Mouse (Mus musculus) kidney, embryonic 16.5 days (tissue): ENCODE data around the gene Rrp1b. TPM values are rescaled to one million over a fixed set of nuclear protein-coding genes. Genes with fewer than 3 reads are reported as not detected.

Experiments
- ATAC-seq: fragments of 200-750 bp; cut with Nextera tagmentation; 2 replicates; pipeline ENCODE4 v1.8.0; 2017; ENCODE audit warnings: moderate TSS enrichment; ENCODE audit not compliant: low FRiP score, low TSS enrichment
- H3K27ac ChIP-seq: fragments of 300-500 bp; sonication (generic); 2 replicates; pipeline ENCODE4 v1.5.1; 2014; ENCODE audit warnings: low read length
- H3K27me3 ChIP-seq: fragments of 300-500 bp; sonication (generic); 2 replicates; pipeline ENCODE4 v1.6.1; 2014; ENCODE audit warnings: low read length, control low read depth, mixed read lengths; ENCODE audit not compliant: insufficient read depth
- H3K36me3 ChIP-seq: fragments of 300-500 bp; sonication (generic); 2 replicates; pipeline ENCODE4 v1.6.1; 2014; ENCODE audit warnings: low read length, control low read depth, mixed read lengths; ENCODE audit not compliant: insufficient read depth
- H3K4me1 ChIP-seq: fragments of 300-500 bp; sonication (generic); 2 replicates; pipeline ENCODE4 v1.6.1; 2014; ENCODE audit warnings: low read length, control low read depth, mixed read lengths; ENCODE audit not compliant: insufficient read depth
- H3K4me2 ChIP-seq: fragments of 300-500 bp; sonication (generic); replicated peaks from 2 replicates; pipeline ENCODE4 v1.6.1; 2014; ENCODE audit warnings: low read depth, low read length
- H3K4me3 ChIP-seq: fragments of 300-500 bp; sonication (generic); 2 replicates; pipeline ENCODE4 v1.5.1; 2014; ENCODE audit warnings: mild to moderate bottlenecking, low read length
- H3K9ac ChIP-seq: fragments of 300-500 bp; sonication (generic); replicated peaks from 2 replicates; pipeline ENCODE4 v1.6.1; 2014; ENCODE audit warnings: low read length
- H3K9me3 ChIP-seq: fragments of 300-500 bp; sonication (generic); 2 replicates; pipeline ENCODE4 v1.6.1; 2016; ENCODE audit warnings: low read length, control low read depth
- whole genome bisulfite sequencing: fragments of 180-500 bp; shearing (Covaris S2); extraction: QIAGEN DNeasy Blood & Tissue Kit; methylation state at CpG from one replicate; pipeline ENCODE4 v1.1.7; 2014; 5-methylcytosine and 5-hydroxymethylcytosine counted together
- polyA plus RNA-seq: library from polyadenylated mRNA; unstranded; fragments of >200 nt; fragmentation: Nextera tagmentation; extraction: Ambion mirVana; gene quantifications from 2 replicates; pipeline ENCODE4 v1.2.1, GENCODE M21; 2015

The Rrp1b gene
- polyA plus RNA-seq, 1 experiment from 2014 or later = 51.4 TPM

DNA sequence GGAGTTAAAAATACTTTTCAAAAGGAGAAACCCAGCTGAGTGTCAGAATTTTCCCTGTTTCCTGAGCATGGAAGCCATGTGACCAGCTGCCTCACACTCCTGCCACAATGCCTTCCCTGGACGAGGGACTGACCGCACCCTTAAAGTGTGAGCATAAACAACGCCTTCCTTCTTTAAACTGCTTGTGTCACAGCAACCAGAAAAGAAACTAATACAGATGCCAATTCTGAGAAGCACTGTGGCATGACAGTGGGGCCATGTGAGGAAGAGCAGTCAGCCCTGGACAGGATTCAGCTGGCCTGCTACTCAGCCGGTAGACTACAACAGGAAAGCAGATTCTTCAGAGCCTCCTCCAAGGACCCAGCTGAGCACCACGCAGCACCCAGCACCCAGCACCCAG lies 29.1 kb upstream of the Rrp1b start:
- Histone ChIP-seq H3K9ac (no peak overlapping the region), H3K4me1 (no peaks in the 10 kb centered on the region), H3K27ac (no peak overlapping the region), H3K9me3 (peaks cover 5% of the 10 kb centered on the region; the same call in 1 of the 2 replicates), H3K27me3 (no peaks in the 10 kb centered on the region), H3K4me2 (no peak overlapping the region), H3K36me3 (no peaks in the 10 kb centered on the region), H3K4me3 (no peak overlapping the region)
- WGBS = 56% methylated on average over 5 of the region's 5 CpGs
- ATAC-seq = no peak

DNA sequence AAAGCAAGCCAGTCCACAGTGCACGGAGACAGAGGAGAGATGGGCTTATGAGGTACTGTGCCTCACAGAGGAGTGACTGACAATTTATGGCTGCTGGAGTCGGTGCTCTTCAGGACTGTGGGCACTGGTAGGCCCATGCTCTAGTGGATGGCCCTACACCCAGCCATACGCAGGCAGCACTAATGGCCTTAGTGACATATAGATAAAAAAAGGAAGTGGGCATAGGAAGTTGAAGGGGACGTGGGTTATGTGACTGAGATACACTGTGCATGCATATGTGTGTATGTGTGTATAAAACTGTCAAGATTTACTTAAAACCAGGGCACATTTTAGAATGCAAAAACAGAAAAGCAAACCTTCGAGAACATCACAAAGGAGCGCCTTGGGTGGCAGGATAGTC lies 24.2 kb upstream of the Rrp1b start:
- Histone ChIP-seq H3K27ac (no peak overlapping the region), H3K9me3 (no peaks in the 10 kb centered on the region), H3K27me3 (no peaks in the 10 kb centered on the region), H3K36me3 (no peaks in the 10 kb centered on the region), H3K4me3 (no peak overlapping the region), H3K9ac (no peak overlapping the region), H3K4me2 (no peak overlapping the region), H3K4me1 (no peaks in the 10 kb centered on the region; the same call in 1 of the 2 replicates)
- WGBS = 69% methylated on average over 6 of the region's 6 CpGs
- ATAC-seq = no peak

DNA sequence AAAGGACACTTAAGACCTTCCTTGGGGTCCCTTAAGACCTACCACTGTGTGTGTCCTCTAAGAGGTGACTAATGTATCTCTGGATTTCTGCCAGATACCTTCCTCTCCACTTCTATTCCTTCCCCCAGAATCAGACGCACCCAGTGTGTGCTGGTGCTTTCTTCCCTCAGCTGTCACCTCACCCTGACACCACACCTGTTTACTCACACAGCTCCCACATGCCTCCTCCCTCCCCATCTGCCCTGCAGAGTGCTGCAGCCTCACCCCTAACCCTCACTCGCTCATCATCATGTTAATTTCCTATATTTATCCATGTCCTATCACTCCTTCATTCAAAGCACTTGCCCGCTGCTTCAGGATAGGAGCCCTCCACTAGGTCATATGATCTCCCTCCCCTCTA lies 23.6 kb upstream of the Rrp1b start:
- 35% methylated on average over 3 of the region's 3 CpGs for WGBS
- no peaks in the 10 kb centered on the region for H3K36me3 ChIP-seq
- H3K9ac ChIP-seq = 0 out of 2 replicates have a peak overlapping the region, but pooled peaks have one; percentile 1
- no peaks in the 10 kb centered on the region for H3K9me3 ChIP-seq
- H3K27me3 ChIP-seq = no peaks in the 10 kb centered on the region
- no peaks in the 10 kb centered on the region; the same call in 1 of the 2 replicates for H3K4me1 ChIP-seq
- ATAC-seq = no peak
- no peak overlapping the region for H3K4me2 ChIP-seq
- H3K4me3 ChIP-seq = no peak overlapping the region
- no peak overlapping the region for H3K27ac ChIP-seq

DNA sequence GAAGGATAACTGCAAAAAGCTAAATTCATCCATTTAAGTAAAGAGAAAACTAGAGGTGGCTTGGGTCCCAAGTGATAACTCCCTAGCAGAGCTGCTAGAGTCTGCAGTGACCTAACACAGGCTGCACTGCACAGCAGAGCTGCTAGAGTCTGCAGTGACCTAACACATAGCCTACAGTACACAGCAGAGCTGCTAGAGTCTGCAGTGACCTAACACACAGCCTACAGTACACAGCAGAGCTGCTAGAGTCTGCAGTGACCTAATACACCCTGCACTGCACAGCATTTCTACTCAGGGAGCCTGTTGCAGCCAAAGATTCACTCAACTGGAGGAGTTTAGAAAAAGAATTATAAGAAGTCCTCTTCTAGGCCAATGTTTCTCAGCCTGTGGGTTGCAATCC lies 22.2 kb upstream of the Rrp1b start:
- Histone ChIP-seq H3K4me1 (no peaks in the 10 kb centered on the region; the same call in 1 of the 2 replicates), H3K27ac (no peak overlapping the region), H3K36me3 (no peaks in the 10 kb centered on the region), H3K4me3 (no peak overlapping the region), H3K9me3 (no peaks in the 10 kb centered on the region), H3K27me3 (no peaks in the 10 kb centered on the region), H3K9ac (no peak overlapping the region), H3K4me2 (no peak overlapping the region)
- ATAC-seq = no peak

DNA sequence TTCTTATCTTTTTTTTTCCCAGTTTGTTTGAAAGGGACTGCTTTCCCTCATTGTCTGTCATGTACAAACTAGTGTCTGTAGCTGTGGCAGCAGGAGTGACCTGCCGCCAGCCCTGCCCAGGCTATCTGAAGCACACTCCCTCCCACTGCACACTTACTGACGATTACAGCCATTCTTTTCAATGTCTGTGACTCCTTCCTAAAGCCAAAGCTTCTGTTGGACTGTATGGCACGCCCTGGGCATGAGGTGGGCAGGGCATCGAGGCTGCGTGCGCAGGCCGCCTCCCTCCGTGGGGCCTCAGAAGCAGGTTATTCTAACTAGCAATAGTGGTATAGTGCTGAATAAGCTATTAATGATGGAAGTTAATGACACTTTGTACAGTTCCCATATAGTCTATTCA lies 19.4 kb upstream of the Rrp1b start:
- no peaks in the 10 kb centered on the region; the same call in 1 of the 2 replicates for H3K4me1 ChIP-seq
- H3K27ac ChIP-seq = no peak overlapping the region
- H3K4me2 ChIP-seq = no peak overlapping the region
- H3K36me3 ChIP-seq = no peaks in the 10 kb centered on the region
- no peaks in the 10 kb centered on the region for H3K9me3 ChIP-seq
- no peak for ATAC-seq
- H3K27me3 ChIP-seq = no peaks in the 10 kb centered on the region
- no peak overlapping the region for H3K4me3 ChIP-seq
- no peak overlapping the region for H3K9ac ChIP-seq
- 84% methylated on average over 8 of the region's 8 CpGs for WGBS

DNA sequence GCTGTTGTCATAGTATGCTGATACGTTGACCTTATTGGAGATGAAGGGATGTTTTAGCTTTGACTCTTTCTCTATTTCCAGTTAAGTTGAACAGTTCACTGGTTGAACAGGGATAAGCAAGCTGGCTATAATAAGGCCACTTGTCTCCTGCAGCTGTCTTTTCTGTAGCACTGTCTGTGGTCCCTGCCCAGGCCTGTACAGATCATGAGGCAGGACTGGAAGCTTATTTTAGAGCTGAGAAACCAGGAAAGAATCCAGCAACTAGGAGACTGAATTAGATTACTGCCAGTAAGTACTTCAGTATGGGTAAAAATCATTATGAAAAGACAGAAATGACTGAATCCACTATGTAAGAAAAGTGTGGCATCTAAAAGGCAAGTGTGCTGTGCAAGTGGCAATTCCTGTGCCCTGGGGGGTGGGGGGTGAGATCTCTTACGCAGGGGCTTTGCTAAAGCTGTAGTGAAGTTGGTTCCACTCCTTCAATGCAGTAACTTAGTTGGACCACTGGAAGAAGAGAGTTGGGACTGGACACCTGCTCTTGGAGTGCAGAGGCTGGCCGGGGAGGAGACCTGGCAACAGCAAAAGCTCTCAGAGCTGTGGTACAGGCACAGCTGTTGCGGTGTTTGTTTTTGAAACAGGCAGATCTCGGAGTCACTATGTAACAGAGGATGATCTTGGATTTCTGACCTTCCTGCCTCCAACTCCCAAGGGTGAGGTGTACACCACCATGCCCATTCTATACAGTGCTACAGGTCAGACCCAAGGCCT lies 17.6 kb upstream of the Rrp1b start:
- Histone ChIP-seq H3K4me2 (no peak overlapping the region), H3K4me1 (peaks cover 9% of the 10 kb centered on the region; the same call in 1 of the 2 replicates), H3K9ac (no peak overlapping the region), H3K36me3 (no peaks in the 10 kb centered on the region), H3K27ac (no peak overlapping the region), H3K9me3 (no peaks in the 10 kb centered on the region), H3K27me3 (no peaks in the 10 kb centered on the region), H3K4me3 (no peak overlapping the region)
- ATAC-seq = no peak
- 90% methylated on average over 5 of the region's 5 CpGs for WGBS

DNA sequence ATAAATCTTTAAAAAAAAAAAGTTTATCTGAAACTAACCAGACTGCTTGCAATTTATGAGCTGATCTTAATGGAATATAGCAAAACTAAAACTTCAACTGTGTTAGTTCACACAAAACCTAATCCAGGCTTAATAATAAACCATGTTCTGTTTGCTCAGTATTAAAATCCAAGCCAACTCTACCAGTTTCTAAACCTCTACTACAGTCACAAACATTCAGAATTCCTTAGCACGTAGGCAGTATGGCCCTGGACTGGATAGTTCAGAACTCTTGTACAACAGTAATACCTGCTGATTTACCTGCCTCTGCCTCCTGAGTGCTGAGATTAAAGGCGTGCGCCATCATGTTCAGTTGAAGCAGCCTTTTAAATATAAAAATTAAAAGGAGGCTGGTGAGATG lies 13.9 kb upstream of the Rrp1b start:
- Histone ChIP-seq H3K27me3 (no peaks in the 10 kb centered on the region), H3K36me3 (no peaks in the 10 kb centered on the region), H3K4me1 (peaks cover 23% of the 10 kb centered on the region), H3K9ac (no peak overlapping the region), H3K4me2 (no peak overlapping the region), H3K9me3 (no peaks in the 10 kb centered on the region), H3K4me3 (no peak overlapping the region), H3K27ac (peak overlapping the region; percentile 56; the same call in 1 of the 2 replicates)
- no peak for ATAC-seq
- 91% methylated on average over 3 of the region's 3 CpGs for WGBS

DNA sequence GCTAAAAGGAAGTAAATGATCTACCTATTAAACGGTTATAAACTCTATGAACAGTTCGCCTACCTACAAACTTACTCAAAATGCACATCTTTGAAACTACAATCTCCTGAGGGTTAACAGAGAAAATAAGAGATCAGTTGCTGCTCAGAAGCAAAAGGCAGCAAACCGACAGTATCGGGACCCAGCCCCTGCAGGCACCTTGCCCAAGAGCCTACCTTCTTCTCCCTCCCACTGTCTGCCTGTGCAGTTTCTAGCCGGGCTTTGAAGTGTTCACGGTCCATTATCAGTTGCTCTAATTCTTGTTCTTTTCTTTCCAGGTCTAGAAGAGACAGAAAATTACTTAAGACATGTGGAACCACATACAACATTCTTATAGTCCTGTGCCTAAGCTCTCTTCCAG lies 13.3 kb upstream of the Rrp1b start:
- H3K4me2 ChIP-seq = no peak overlapping the region
- no peak for ATAC-seq
- H3K4me3 ChIP-seq = no peak overlapping the region
- H3K4me1 ChIP-seq = peaks cover 23% of the 10 kb centered on the region
- H3K9me3 ChIP-seq = no peaks in the 10 kb centered on the region
- no peaks in the 10 kb centered on the region for H3K27me3 ChIP-seq
- peak overlapping the region; percentile 30; the same call in 1 of the 2 replicates for H3K27ac ChIP-seq
- WGBS = 52% methylated on average over 6 of the region's 6 CpGs
- H3K36me3 ChIP-seq = no peaks in the 10 kb centered on the region
- H3K9ac ChIP-seq = no peak overlapping the region

DNA sequence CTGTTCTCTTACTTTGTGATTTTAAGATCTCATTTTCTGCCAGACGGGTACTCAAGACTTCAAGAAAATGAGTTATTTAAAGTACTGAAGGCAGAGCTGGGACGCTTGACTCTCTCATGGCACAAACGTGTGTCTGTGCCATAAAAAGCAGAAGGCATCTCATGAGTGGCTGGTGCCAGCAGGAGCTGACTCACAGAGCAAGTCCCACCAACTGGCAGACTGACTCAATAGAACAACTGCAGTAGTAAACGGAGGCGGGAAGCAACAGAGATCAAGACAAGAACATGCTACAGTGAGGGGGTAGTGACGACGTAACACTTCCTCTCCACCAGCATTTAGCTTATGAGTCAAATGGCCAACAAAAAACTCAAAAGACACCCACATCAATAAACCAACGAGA lies 12.8 kb upstream of the Rrp1b start:
- H3K4me2 ChIP-seq = no peak overlapping the region
- no peak for ATAC-seq
- H3K4me3 ChIP-seq = no peak overlapping the region
- H3K36me3 ChIP-seq = no peaks in the 10 kb centered on the region
- H3K27me3 ChIP-seq = no peaks in the 10 kb centered on the region
- H3K4me1 ChIP-seq = peaks cover 23% of the 10 kb centered on the region
- peak overlapping the region; percentile 30; the same call in 1 of the 2 replicates for H3K27ac ChIP-seq
- no peaks in the 10 kb centered on the region for H3K9me3 ChIP-seq
- WGBS = 59% methylated on average over 8 of the region's 8 CpGs
- H3K9ac ChIP-seq = no peak overlapping the region

DNA sequence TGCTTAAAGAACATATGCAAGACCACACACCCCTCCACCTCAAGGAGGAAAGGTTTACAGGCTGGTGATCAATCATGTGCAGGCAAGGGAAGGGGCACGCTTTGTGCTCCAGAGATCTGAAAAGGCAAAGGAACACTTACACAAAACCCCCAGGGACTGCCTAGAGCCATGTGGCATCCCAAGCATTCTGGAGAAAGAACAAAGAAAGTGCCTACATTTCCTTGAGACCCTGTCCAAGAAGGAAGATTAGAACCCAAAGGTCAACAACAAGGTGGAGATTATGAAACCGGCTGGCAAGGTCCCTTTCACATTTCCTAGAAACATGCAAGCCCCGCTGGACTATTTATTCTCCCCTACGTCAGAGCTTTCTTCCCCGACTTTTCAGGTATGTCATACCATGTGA lies 11.2 kb upstream of the Rrp1b start:
- H3K9me3 ChIP-seq = no peaks in the 10 kb centered on the region
- H3K27ac ChIP-seq = peak overlapping the region; percentile 45; the same call in 1 of the 2 replicates
- WGBS = 18% methylated on average over 5 of the region's 5 CpGs
- H3K4me2 ChIP-seq = no peak overlapping the region
- H3K27me3 ChIP-seq = no peaks in the 10 kb centered on the region
- H3K4me1 ChIP-seq = peaks cover 23% of the 10 kb centered on the region
- ATAC-seq = peak; percentile 50; the same call in 1 of the 2 replicates
- no peak overlapping the region for H3K4me3 ChIP-seq
- H3K36me3 ChIP-seq = no peaks in the 10 kb centered on the region
- no peak overlapping the region for H3K9ac ChIP-seq
